Mouse (Mus musculus) embryonic fibroblast, embryonic 13.5 days (primary cell): Measurements from ENCODE around the gene Fcnb.

Experiments
- CTCF ChIP-seq: IDR thresholded peaks from 2 replicates; pipeline ENCODE4 v1.5.1; 2011; ENCODE audit warnings: mild to moderate bottlenecking, control low read depth, low read length, moderate library complexity, borderline replicate concordance; ENCODE audit not compliant: insufficient read depth
- POLR2A ChIP-seq: IDR thresholded peaks from 2 replicates; pipeline ENCODE4 v1.6.1; 2011; ENCODE audit warnings: low read depth, mild to moderate bottlenecking, control low read depth, low read length, moderate library complexity

DNA sequence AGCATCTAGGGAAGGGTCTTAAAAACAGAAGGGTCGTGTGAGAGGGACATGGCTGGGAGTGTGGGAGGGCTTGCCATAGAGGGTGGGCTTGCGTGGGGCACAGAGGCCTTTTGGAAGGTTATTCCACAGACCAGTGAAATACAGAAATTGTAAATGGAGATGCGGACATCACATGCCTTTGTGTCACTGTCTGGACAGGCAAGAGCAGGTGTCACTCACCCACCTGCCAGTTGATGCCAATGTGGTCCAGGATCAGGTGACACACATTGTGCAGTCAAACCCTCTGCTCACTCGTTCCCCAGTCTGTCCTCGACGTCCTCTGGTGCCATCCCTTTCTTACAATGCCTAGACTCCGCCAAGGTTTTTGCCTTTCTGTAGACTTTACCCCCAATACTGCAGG lies 37.6 kb downstream of the Fcnb start:
- TF ChIP-seq CTCF (no peak), POLR2A (no peak)
